Comparison of ENCODE assay signal across 7 mouse cellular contexts in genomic region chr8:57615016-57615657, GRCm38 (mm10). TPM values are rescaled to one million over a fixed set of nuclear protein-coding genes. Genes with fewer than 3 reads are reported as not detected.
DNase-seq lines count a peak whose midpoint lies in the region; ATAC-seq and TF ChIP-seq lines count a peak whose summit lies in the region.

No protein-coding gene starts in this region.

- intact Hi-C loops in left cerebral cortex, postnatal 25 days (cut with DNase I): no loop called here

- no peaks in the 10 kb centered on the region for H3K36me3 ChIP-seq in heart, embryonic 16.5 days (ENCODE audit: control insufficient read depth, insufficient read depth)
- no peaks in the 10 kb centered on the region for H3K36me3 ChIP-seq in limb, embryonic 14.5 days (ENCODE audit: control insufficient read depth, insufficient read depth, low read length)
- no peaks in the 10 kb centered on the region for H3K36me3 ChIP-seq in forebrain, embryonic 13.5 days (ENCODE audit: poor library complexity, severe bottlenecking)

- in situ Hi-C loops in Patski (cut with MboI; ENCODE audit: low pct_unique_long_range_greater_than_20kb): no loop called here

- 0 out of 2 replicates have a peak overlapping the region, but pooled peaks have one; percentile 6 for H3K4me2 ChIP-seq in heart, embryonic 16.5 days (ENCODE audit: low read depth, low read length)
- no peak overlapping the region for H3K4me2 ChIP-seq in limb, embryonic 14.5 days (replicated peaks; ENCODE audit: low read depth, low read length, severe bottlenecking)
- H3K4me2 ChIP-seq in forebrain, embryonic 13.5 days: no peak overlapping the region

- DNase-seq in Patski (ENCODE audit: low read depth, low spot score): peak; percentile 22
- DNase-seq in adrenal gland, postnatal 10 days: peak; percentile 73
- peak; percentile 67 for DNase-seq in limb, embryonic 14.5 days (ENCODE audit: low spot score)
- no peak for DNase-seq in left cerebral cortex, postnatal 25 days (ENCODE audit: low spot score in 2 of 2)
- no peak for DNase-seq in spleen, postnatal 14 days (ENCODE audit: low spot score in 2 of 2)

- no peak for TF ChIP-seq CTCF in Patski (IDR thresholded peaks at IDR 0.05)

- no peaks in the 10 kb centered on the region for H3K27me3 ChIP-seq in Patski
- no peaks in the 10 kb centered on the region for H3K27me3 ChIP-seq in heart, embryonic 16.5 days (ENCODE audit: control insufficient read depth, insufficient read depth, low read length)
- H3K27me3 ChIP-seq in limb, embryonic 14.5 days (ENCODE audit: control insufficient read depth, insufficient read depth, low read length): no peaks in the 10 kb centered on the region
- H3K27me3 ChIP-seq in forebrain, embryonic 13.5 days: no peaks in the 10 kb centered on the region

- H3K4me3 ChIP-seq in heart, embryonic 16.5 days (ENCODE audit: low read length): no peak overlapping the region
- no peak overlapping the region for H3K4me3 ChIP-seq in limb, embryonic 14.5 days (replicated peaks; ENCODE audit: low read length)
- no peak overlapping the region for H3K4me3 ChIP-seq in forebrain, embryonic 13.5 days

- H3K27ac ChIP-seq in heart, embryonic 16.5 days (ENCODE audit: low read length): no peak overlapping the region
- H3K27ac ChIP-seq in limb, embryonic 14.5 days (replicated peaks; ENCODE audit: low read depth, low read length): no peak overlapping the region
- H3K27ac ChIP-seq in forebrain, embryonic 13.5 days: no peak overlapping the region

- peaks cover 16% of the 10 kb centered on the region for H3K4me1 ChIP-seq in heart, embryonic 16.5 days (ENCODE audit: control insufficient read depth, insufficient read depth, low read length)
- peaks cover 28% of the 10 kb centered on the region for H3K4me1 ChIP-seq in limb, embryonic 14.5 days (ENCODE audit: control insufficient read depth, insufficient read depth, low read length)
- H3K4me1 ChIP-seq in forebrain, embryonic 13.5 days: peaks cover 14% of the 10 kb centered on the region

- 40% methylated on average over 15 of the region's 15 CpGs for WGBS in heart, embryonic 16.5 days
- WGBS in limb, embryonic 14.5 days: 49% methylated on average over 15 of the region's 15 CpGs
- 74% methylated on average over 15 of the region's 15 CpGs for WGBS in forebrain, embryonic 13.5 days

- CTCF ChIA-PET in Patski (lab: Charles Lee): no interaction called here

- peak; percentile 25 for ATAC-seq in Patski
- ATAC-seq in heart, embryonic 16.5 days (replicated peaks; ENCODE audit: extremely low read depth, insufficient read depth, low FRiP score): no peak
- ATAC-seq in limb, embryonic 14.5 days (ENCODE audit: low FRiP score, low read depth): peak; percentile 54; the same call in 1 of the 2 replicates
- no peak for ATAC-seq in forebrain, embryonic 13.5 days

- POLR2A ChIA-PET in Patski (lab: Charles Lee): no interaction called here

- no peak for TF ChIP-seq POLR2A in limb, embryonic 14.5 days (IDR thresholded peaks at IDR 0.05; ENCODE audit: borderline replicate concordance, extremely low read depth, insufficient read depth, insufficient read length)

- H3K9ac ChIP-seq in heart, embryonic 16.5 days (ENCODE audit: low read length): no peak overlapping the region
- no peak overlapping the region for H3K9ac ChIP-seq in limb, embryonic 14.5 days (ENCODE audit: low read depth, low read length, severe bottlenecking)
- no peak overlapping the region for H3K9ac ChIP-seq in forebrain, embryonic 13.5 days

- H3K9me3 ChIP-seq in heart, embryonic 16.5 days (replicated peaks; ENCODE audit: control insufficient read depth, low read length): no peaks in the 10 kb centered on the region
- H3K9me3 ChIP-seq in limb, embryonic 14.5 days (ENCODE audit: control insufficient read depth, low read length): no peaks in the 10 kb centered on the region
- H3K9me3 ChIP-seq in forebrain, embryonic 13.5 days (replicated peaks): no peaks in the 10 kb centered on the region

RNA-seq across cellular contexts. Expression of gene Galnt7, which starts 37.7 kb away (rescaled TPM):
- 21.8 TPM for polyA plus RNA-seq in Patski (2021)
- 10 to 100 TPM; 13.1 to 15.3 TPM for total RNA-seq in adrenal gland, postnatal 10 days (2021)
- 6.1 and 7.1 TPM in 2 replicates for polyA plus RNA-seq in heart, embryonic 16.5 days (2015; fragmentation: Nextera tagmentation; extraction: Ambion mirVana)
- polyA plus RNA-seq in limb, embryonic 14.5 days (2012; rRNA removed): 6.9 and 7.8 TPM in 2 replicates
- polyA plus RNA-seq in limb, embryonic 14.5 days (2014; fragmentation: Nextera tagmentation; extraction: Ambion mirVana): 11.2 and 11.5 TPM in 2 replicates
- 10.6 and 14.7 TPM in 2 replicates for polyA plus RNA-seq in forebrain, embryonic 13.5 days (2015; fragmentation: Nextera tagmentation; extraction: Ambion mirVana)
- 10 to 100 TPM; 10.2 to 10.6 TPM for total RNA-seq in left cerebral cortex, postnatal 25 days (2021)

Comparison
In these comparisons a context has a peak if more than half of its experiments do, and no peak if none do; other contexts are left out.
1. ATAC-seq: peak in Patski (single experiment) and limb, embryonic 14.5 days (single experiment); none in heart, embryonic 16.5 days (single experiment) and forebrain, embryonic 13.5 days (single experiment).
2. DNase-seq: peak in Patski (single experiment), adrenal gland, postnatal 10 days (single experiment) and limb, embryonic 14.5 days (single experiment); none in left cerebral cortex, postnatal 25 days (0 of 2) and spleen, postnatal 14 days (0 of 2).